Mouse (Mus musculus): ENCODE results near the gene AA792892. TPM values are rescaled to one million over a fixed set of nuclear protein-coding genes. Genes with fewer than 3 reads are reported as not detected.

The AA792892 gene
- polyA plus RNA-seq (2015; fragmentation: Nextera tagmentation; extraction: Ambion mirVana): not detected in 2 replicates

DNA sequence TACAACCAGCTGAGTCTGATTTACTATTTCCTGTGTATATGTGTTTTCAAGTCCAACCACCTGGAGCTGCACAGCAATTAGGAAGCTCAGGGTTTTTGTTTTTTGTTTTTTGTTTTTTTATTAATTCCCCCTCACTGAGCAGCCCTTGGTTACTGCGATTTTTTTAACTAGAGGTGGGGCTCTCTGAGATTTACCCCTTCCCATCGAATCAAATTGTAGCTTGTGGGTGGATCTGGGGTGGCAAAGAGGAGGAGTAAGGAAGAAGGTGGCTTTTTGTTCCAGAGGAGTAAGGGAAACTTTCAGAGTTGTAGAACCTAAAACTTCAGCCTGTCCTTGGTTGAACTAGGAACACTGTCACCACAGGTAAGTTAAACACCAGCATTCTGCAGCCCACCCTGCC lies at the start of gene AA792892:
Gene AA792892, plus strand, starts transcription at position 301 of the 400 bp plus-strand sequence.

DNA sequence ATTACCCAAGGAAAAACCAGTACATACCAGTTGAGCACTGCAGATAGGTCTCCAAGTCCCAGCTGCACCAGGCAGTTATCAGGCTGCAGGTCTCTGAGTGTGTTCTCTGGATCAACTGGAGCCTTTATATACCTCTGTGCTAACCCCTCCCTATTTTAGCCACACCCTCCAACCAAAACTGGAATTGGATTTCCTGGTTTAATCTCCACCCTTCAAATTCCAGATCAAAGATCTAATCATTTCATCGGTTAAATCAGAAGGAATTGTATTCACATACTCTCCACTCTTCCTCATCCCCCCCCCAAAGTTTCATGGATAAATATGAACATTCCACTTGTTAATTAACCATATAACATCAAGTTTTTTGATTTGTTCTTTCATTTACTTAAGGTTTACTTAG lies 32.9 kb upstream of the AA792892 start, which contains the start of gene A430089I19Rik:
Gene A430089I19Rik, minus strand, starts transcription at position 101 of the 400 bp plus-strand sequence.

DNA sequence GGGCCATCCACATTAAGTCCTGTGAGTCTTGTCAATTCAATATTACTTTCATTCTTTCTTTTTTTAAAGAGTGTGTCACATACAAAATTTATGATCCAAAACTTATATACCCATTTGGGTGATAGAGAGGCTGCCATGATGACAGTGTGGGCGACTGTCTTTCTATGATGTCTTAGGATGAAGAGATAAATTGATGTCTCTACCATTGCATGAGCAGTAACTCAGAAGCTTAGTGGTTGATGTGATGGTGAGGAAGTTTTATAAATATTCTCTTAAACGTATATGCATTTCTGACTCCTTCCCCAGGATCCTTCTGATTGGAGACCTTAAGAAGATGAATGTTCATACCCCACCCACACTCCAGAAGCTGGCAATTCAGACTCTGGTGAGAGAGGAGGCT lies 25.4 kb upstream of the AA792892 start, which contains the start of gene Gm6502:
Gene Gm6502, plus strand, starts transcription at position 301 of the 400 bp plus-strand sequence.

Other genes starting within 250 kb of the AA792892 start
- gene Gm3106, start 121.7 kb upstream of the AA792892 start, polyA plus RNA-seq (2015; fragmentation: Nextera tagmentation; extraction: Ambion mirVana): not detected in 2 replicates
- not detected in 2 replicates for gene A430089I19Rik, start 33.0 kb upstream of the AA792892 start, polyA plus RNA-seq (2015; fragmentation: Nextera tagmentation; extraction: Ambion mirVana)
- gene Gm6502, start 25.3 kb upstream of the AA792892 start, polyA plus RNA-seq (2015; fragmentation: Nextera tagmentation; extraction: Ambion mirVana): not detected in 2 replicates
- not detected in 2 replicates for gene Gm7682, start 106.0 kb downstream of the AA792892 start, polyA plus RNA-seq (2015; fragmentation: Nextera tagmentation; extraction: Ambion mirVana)
- gene Gm3139, start 186.5 kb downstream of the AA792892 start, polyA plus RNA-seq (2015; fragmentation: Nextera tagmentation; extraction: Ambion mirVana): not detected in 2 replicates

Data from spleen, postnatal 0 days (tissue).